Mouse (Mus musculus) heart, postnatal 4 days (tissue): ENCODE measurements at regions not wholly inside any gene's neighbourhood (a gene's known extent, or its start where the extent isn't known, plus 50 kb on each side); places are given as distances from the start of the nearest gene placed in this dataset.

Source experiments
- DNase-seq: peaks from one replicate; pipeline ENCODE4 v3.0.0; 2021

DNA sequence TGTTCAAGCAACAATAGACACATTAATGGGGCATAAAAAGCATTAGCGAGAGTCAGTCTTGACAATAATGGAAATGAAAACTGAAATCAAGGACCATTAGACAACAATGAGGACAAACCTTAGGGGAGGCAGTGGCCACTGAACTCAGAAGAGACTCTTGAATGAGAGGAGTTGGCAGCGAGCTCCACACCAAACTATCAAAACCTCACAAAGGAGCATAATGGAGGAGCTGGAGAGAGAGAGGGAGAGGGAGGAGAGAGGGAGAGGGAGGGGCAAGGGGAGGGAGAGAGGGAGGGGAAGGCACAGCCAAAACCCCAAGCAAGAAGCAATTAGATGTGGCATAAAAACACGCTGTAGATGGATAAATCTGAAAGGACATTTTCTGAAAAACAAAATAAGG, 227.4 kb upstream of the Msx2 start:
- no peak for DNase-seq

GRCm38 (mm10) chr13:53697954-53698353, 225.1 kb upstream of the Msx2 start:
- no peak for DNase-seq

GRCm38 (mm10) chr13:53695385-53695784, 222.5 kb upstream of the Msx2 start:
- DNase-seq: no peak

DNA sequence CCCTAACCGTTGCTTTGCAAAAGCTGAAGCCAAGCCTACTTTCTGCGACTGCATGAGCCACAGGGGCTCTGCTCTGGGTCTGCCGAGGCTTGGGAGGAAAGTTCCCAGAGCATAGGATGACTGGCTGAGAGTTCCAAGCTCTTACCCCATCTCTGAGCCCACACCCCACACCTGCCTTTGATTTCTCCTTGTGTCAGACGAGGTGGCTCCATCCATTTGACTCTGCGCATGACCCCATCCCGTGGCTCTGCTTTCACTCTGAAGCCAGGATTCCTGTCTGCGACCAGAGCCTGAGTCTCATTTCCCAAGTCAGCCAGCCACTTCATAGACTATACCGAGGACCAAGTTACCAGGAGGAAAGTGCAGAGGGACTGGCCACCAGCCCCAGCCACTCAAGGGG, 216.1 kb upstream of the Msx2 start:
- DNase-seq: no peak

GRCm38 (mm10) chr13:53688489-53688888, 215.6 kb upstream of the Msx2 start:
- DNase-seq: peak; percentile 89

- no peak for DNase-seq
Measured at GRCm38 (mm10) chr13:53684498-53684897, 211.6 kb upstream of the Msx2 start.

- no peak for DNase-seq
Measured at GRCm38 (mm10) chr13:53677187-53677586, 204.3 kb upstream of the Msx2 start.

GRCm38 (mm10) chr13:53670361-53670760, 197.5 kb upstream of the Msx2 start:
- no peak for DNase-seq

- DNase-seq: no peak
Measured at GRCm38 (mm10) chr13:53667518-53667917, 194.6 kb upstream of the Msx2 start.

DNA sequence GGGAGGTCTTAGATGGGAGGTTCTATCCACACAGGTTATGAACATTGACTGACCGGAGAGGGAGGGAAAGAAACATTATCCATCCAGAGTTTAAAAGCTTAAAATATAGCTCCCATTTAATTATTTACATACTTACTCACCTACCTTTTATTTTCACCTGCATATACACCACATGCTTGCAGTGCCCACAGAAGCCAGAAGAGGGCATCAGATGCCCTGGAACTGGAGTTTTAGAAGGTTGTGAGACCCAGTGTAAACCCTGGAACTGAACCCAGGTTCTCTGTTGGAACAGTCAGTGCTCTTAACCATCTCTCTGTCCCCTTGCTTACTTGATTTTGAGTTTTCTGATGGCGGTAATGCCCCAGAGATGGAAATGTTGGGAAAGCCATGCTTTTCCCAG, 192.7 kb upstream of the Msx2 start:
- no peak for DNase-seq

- peak; percentile 36 for DNase-seq
Measured at GRCm38 (mm10) chr13:53664631-53665230, 191.9 kb upstream of the Msx2 start.

DNA sequence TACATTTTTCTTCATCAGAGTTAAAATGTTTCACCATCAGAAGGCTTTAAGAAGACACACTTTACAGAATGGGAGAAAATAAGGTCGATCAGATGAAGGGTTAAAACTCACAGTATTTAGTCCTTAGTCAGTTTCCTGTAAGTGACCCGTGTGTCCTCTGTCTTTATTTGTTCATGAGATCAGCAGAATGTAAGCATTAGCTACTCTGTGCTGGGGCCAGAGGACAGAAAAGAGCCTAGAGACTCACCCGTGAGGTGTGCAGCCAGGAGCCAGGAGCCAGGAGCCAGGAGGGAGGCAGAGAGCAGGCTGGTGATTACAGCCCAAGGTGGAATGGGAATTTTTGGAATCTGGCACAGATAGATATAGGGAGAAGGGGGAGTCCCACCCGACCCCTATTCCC, 180.0 kb upstream of the Msx2 start:
- DNase-seq: no peak

- no peak for DNase-seq
Measured at GRCm38 (mm10) chr13:53648353-53648752, 175.5 kb upstream of the Msx2 start.

GRCm38 (mm10) chr13:53642557-53642956, 169.7 kb upstream of the Msx2 start:
- no peak for DNase-seq

- no peak for DNase-seq
Measured at GRCm38 (mm10) chr13:53639584-53639983, 166.7 kb upstream of the Msx2 start.

DNA sequence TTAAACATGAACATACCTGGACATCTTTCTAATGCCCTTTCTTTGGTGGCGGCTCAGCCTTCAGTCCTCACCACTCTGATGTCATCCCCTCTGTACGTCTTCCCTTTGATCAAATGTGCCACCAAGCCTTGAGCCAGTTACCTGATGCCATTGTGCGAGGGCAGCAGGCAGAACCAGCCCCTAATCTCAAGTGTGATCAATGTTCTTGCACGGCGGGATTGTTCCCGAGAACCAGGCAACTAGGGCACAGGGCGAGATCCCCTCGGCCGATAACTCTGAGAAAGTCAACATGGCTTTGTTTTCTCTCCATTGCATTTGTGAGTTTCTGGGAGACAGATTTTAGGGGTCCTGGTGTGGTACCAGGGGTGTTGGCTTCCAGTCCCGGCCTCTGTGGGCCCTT, 166.2 kb upstream of the Msx2 start:
- no peak for DNase-seq

GRCm38 (mm10) chr13:53636011-53636410, 163.1 kb upstream of the Msx2 start:
- no peak for DNase-seq

DNA sequence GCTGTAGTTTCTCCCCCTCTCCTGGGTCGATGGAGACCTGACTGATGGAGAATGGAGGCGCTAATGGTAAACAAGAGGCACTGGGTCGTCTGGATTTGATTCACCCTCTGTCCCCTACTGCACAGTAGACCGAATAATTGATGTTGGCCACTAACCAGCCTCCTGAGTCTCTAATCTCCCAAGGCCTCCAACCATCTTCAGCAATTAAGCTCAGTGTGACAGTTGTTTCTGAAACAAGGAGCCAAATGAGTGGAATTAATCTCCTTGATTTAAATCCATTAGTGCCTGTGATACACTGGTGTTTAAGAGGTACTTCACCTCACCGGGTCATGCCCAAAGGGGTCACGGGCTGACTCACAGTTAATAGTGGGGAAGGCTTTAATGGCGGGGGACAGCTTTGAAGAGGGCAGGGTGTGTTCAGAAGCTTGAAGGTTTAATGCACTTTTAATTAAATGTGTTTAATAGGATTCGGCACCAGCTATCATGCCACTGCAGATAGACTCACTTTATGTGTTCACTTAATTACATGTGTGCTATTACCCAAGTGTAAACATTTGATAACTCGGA, 161.8 kb upstream of the Msx2 start:
- DNase-seq: no peak

DNA sequence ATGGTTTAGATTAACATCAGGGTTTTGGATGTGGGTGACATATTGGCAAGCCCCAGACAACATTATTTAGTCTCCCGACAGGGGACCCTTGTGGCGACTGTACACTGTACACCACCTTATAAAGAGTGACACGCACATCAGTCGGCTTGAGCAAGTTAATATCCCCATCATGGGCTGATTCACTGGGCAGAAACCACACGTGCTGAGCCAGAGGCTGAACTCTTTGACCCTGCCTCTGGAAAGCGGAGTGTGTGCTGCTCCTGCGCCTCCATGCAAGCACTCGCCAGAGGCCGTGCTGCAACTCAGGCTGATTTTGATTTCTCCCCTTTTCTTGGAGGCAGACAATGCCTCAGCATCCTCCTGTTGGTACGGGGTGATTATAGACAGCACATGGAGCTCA, 125.2 kb upstream of the Msx2 start:
- no peak for DNase-seq

DNA sequence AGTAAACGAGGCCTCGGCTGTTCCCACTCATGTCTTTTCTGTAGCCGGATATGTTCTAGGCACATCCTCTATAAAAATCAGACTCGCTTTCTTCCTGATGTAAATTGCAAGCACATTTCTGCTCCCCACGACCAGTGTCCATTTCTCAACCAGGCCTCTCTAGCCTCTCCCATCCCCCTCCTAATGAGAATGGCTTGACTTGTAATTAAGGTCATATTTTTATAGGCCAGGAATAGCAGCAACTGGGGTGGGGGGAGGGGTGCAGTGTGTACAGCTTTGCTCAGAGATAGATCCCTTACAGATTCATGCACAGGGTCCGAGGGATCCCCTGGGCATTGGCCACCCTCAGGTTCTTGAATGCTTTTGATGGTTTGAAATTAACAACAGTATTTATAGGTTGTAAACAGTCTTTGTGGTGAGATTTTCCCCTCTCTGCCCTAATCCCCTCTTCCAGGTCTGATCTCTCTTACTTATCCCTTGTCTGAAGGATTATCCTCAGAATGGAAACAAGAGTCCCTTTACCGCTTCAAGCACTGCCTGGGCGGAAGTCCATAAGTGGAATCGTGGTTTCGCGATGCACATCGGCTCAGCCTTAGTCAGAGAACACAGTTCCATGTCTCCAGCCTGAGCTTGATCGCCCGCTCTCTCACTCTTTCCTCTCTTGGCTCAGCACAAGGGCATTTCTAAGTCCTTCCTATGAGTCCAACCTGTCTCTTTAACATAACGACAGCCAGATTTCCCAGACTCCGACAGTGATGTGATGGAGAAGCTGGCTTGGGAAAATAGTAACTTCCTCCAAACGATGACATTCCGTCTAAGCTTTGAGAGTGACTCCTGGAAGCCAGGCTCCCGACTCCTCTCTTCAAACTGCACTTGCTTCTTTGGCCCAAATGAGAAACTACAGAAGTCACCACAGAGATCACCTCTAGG, 124.3 kb upstream of the Msx2 start:
- no peak for DNase-seq

DNA sequence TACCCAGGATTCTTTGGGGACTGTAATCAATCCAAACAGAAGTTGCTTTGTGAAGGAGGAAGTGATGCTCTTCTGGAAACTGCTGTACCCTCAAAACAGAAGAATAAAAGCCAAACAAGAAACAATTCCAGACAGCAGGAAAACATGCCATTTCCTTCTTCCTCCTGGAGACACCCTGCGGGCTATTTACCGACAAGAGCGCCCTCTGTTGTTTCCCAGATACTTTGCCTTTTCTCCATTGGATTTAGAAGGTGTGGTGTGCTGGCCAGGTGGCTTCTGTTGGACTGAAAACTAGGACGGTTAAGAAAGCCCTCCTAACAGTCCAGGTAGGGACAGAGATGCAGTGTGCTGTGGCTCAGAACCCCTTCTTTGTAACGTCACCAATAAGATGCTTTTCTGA, 119.9 kb upstream of the Msx2 start:
- peak; percentile 17 for DNase-seq

GRCm38 (mm10) chr13:53586771-53587170, 113.9 kb upstream of the Msx2 start:
- DNase-seq: no peak

GRCm38 (mm10) chr13:53584504-53585130, 111.7 kb upstream of the Msx2 start:
- DNase-seq: no peak
